Mouse (Mus musculus) lung, adult 2 months (tissue): Measurements from ENCODE around the gene Tpm1. TPM values are rescaled to one million over a fixed set of nuclear protein-coding genes. Genes with fewer than 3 reads are reported as not detected.
A peak's percentile ranks its signal among the peaks of the same experiment; 100 is the strongest.

Experiments used
- DNase-seq: peaks from one replicate; pipeline ENCODE4 v3.0.0; 2022
- H3K4me1 ChIP-seq: fragments of 200-500 bp; 2 replicates; pipeline ENCODE4 v1.6.1; 2011; ENCODE audit warnings: low read length; ENCODE audit not compliant: control insufficient read depth, insufficient read depth
- H3K4me3 ChIP-seq: fragments of 200-500 bp; replicated peaks from 2 replicates; pipeline ENCODE3; 2011; ENCODE audit warnings: low read depth, mild to moderate bottlenecking, control low read depth, low read length; ENCODE audit errors: extremely low read depth
- CTCF ChIP-seq: fragments of 200-500 bp; IDR thresholded peaks from 2 replicates; pipeline ENCODE4 v1.5.1; 2011; ENCODE audit warnings: mild to moderate bottlenecking, low read length, control low read depth; ENCODE audit not compliant: insufficient read depth
- POLR2A ChIP-seq: fragments of 200-500 bp; IDR thresholded peaks from 2 replicates; pipeline ENCODE4 v1.6.1; 2011; ENCODE audit warnings: low read depth, mild to moderate bottlenecking, control low read depth, low read length, borderline replicate concordance; ENCODE audit errors: extremely low read depth
- WGBS: fragments of 180-500 bp; shearing (Covaris S2); methylation state at CpG from one replicate; pipeline ENCODE4 v1.1.7; 2018; 5-methylcytosine and 5-hydroxymethylcytosine counted together
- polyA plus RNA-seq: library from polyadenylated mRNA; depleted of rRNA; stranded (reverse); fragments of >200 nt; gene quantifications from 2 replicates; pipeline ENCODE4 v1.2.3, GENCODE M21; 2012

Tpm1 gene
- polyA plus RNA-seq, 1 experiment: 359 TPM

GRCm38 (mm10) chr9:67046881-67047605 lies 2.2 kb downstream of the Tpm1 start:
- WGBS: 17% methylated on average over 15 of the region's 15 CpGs
- no peak for TF ChIP-seq CTCF
- TF ChIP-seq POLR2A: no peak
- H3K4me3 ChIP-seq: peak overlapping the region; percentile 21
- H3K4me1 ChIP-seq: peaks cover 6% of the 10 kb centered on the region
- no peak for DNase-seq

DNA sequence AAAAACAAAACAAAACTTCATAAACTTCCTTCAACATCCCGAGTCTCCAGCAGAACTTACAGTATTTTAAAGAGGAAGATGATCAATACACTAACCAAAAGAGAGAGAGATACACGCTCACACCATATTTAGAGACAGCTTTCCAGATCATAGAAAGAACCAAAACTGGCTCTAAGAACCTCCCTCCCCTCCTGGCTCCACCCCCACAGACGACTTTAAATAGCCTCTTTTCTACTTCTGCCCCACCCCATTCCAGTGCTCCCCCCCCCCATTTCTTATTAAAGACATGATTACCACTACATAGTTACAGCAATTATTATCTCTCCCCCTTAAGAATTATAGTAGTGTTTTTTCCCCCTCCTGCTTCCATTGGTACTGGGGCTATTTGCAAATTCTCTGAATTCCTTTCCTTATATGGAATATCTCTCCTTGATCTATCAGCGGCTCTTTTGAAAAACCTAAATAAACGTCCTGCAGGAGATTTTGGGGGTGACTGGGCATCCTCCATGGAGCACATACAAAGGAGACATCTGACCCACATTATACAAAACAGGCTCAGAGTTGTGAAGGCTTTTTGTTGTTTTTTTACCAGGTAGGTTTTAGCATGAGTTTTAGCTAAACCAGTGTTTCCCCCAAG lies 3.1 kb downstream of the Tpm1 start:
- WGBS: 9% methylated on average over 5 of the region's 5 CpGs
- DNase-seq: no peak
- no peak for TF ChIP-seq CTCF
- no peak for TF ChIP-seq POLR2A
- peaks cover 15% of the 10 kb centered on the region for H3K4me1 ChIP-seq
- no peak overlapping the region for H3K4me3 ChIP-seq

GRCm38 (mm10) chr9:67045306-67045675 lies 3.9 kb downstream of the Tpm1 start:
- Histone ChIP-seq H3K4me3 (no peak overlapping the region), H3K4me1 (peaks cover 15% of the 10 kb centered on the region)
- 17% methylated on average over 4 of the region's 4 CpGs for WGBS
- TF ChIP-seq CTCF (no peak), POLR2A (no peak)
- no peak for DNase-seq

GRCm38 (mm10) chr9:67044551-67045305 lies 4.5 kb downstream of the Tpm1 start:
- Histone ChIP-seq H3K4me3 (no peak overlapping the region), H3K4me1 (peaks cover 15% of the 10 kb centered on the region)
- peak; percentile 68 for TF ChIP-seq CTCF
- TF ChIP-seq POLR2A: no peak
- WGBS: 24% methylated on average over 9 of the region's 9 CpGs
- no peak for DNase-seq

DNA sequence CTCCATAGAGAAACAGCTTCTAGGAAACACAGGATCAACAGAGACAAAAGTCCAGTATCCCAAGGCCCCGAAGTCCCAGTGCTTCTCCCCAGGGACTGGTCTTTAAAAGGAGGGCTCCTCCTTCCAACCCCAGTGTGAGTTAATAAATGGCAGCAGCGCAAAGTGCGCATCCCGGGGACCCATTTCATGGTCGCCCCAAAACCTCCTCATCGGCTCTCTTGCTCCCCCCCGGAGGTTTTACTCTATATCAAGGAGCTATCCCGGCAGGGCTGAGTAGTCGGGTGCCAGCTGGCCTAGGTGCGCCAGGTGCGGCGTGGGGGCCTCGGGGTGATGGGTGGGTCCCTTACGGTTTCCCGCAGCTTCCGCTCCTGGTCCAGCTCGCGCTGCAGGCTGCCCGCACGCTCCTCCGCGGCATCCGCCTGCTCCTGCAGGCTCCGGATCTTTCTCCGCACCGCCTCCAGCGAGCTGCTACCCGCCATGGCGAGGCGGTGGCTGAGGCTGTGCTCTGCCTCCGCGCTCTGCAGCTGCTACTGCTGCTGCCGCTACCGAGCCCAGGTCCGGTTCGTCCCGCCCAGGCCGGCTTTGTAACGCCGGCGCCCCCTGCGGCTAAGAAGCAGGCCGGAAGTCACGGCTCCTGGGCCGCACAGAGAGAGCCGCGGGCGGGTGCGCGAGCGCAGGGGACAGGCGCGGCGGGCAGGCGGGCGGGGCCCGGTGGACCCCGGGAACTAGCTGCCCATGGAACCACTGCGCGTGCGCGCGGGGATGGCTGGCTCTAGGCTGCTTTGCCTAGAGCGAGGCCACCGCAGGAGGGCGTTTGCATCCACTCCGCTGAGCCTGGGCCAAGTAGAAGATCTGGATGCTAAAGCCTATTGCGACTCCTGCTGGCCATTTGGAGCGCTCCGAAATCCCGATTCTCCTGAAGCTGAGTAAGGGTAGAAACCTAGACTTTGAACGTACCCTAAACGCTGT lies 5.7 kb downstream of the Tpm1 start:
- peak; percentile 97 for DNase-seq
- under 1% methylated on average over 73 of the region's 73 CpGs for WGBS
- H3K4me1 ChIP-seq: peaks cover 22% of the 10 kb centered on the region
- TF ChIP-seq POLR2A (peak; percentile 86), CTCF (peak; percentile 91)
- H3K4me3 ChIP-seq: peak overlapping the region; percentile 90

GRCm38 (mm10) chr9:67042813-67043207 lies 6.4 kb downstream of the Tpm1 start:
- TF ChIP-seq POLR2A: no peak
- TF ChIP-seq CTCF: no peak
- no peak for DNase-seq
- H3K4me3 ChIP-seq: peak overlapping the region; percentile 90
- peaks cover 22% of the 10 kb centered on the region for H3K4me1 ChIP-seq
- 4% methylated on average over 6 of the region's 6 CpGs for WGBS

GRCm38 (mm10) chr9:67041840-67042812 lies 7.1 kb downstream of the Tpm1 start:
- TF ChIP-seq CTCF: no peak
- TF ChIP-seq POLR2A: no peak
- WGBS: 30% methylated on average over 14 of the region's 14 CpGs
- H3K4me3 ChIP-seq: peak overlapping the region; percentile 39
- H3K4me1 ChIP-seq: peaks cover 20% of the 10 kb centered on the region
- peak; percentile 23 for DNase-seq
